Mouse (Mus musculus) MEL (cell line): ENCODE data around the gene Klhl23. TPM values are rescaled to one million over a fixed set of nuclear protein-coding genes. Genes with fewer than 3 reads are reported as not detected.

Experiments used
- DNase-seq: peaks from one replicate; pipeline ENCODE4 v3.0.0; 2011; ENCODE audit warnings: low read depth, low spot score
- H3K27ac ChIP-seq: 2 replicates; pipeline ENCODE4 v1.5.1; 2012; ENCODE audit warnings: low read depth, mild to moderate bottlenecking, control low read depth, low read length, moderate library complexity; ENCODE audit not compliant: control insufficient read depth
- H3K27me3 ChIP-seq, 2 experiments: fragments of 150-350 bp in 1 of 2; sonication (generic) in 1 of 2; 2 replicates each; pipeline ENCODE4 v1.6.1; 2012; ENCODE audit warnings: low read length in 2 of 2, mild to moderate bottlenecking in 2 of 2, improper control_type of control experiment in 1 of 2, moderate library complexity in 1 of 2; ENCODE audit not compliant: insufficient read depth in 2 of 2, control insufficient read depth in 1 of 2
- H3K36me3 ChIP-seq, 2 experiments: 2 replicates each; pipeline ENCODE4 v1.6.1; 2012 to 2014; ENCODE audit warnings: low read length in 2 of 2, improper control_type of control experiment in 1 of 2, inconsistent platforms in 1 of 2, mild to moderate bottlenecking in 1 of 2; ENCODE audit not compliant: insufficient read depth in 2 of 2, control insufficient read depth in 1 of 2
- H3K4me1 ChIP-seq, 2 experiments: fragments of 150-350 bp in 1 of 2; sonication (generic) in 1 of 2; 2 replicates each; pipeline ENCODE4 v1.6.1; 2012; ENCODE audit warnings: low read length in 2 of 2, improper control_type of control experiment in 1 of 2, mild to moderate bottlenecking in 1 of 2; ENCODE audit not compliant: insufficient read depth in 2 of 2, control insufficient read depth in 1 of 2
- H3K4me3 ChIP-seq, 2 experiments: fragments of 150-350 bp in 1 of 2; sonication (generic) in 1 of 2; 2 replicates each; pipeline ENCODE4 v1.5.1; 2012; ENCODE audit warnings: low read depth in 2 of 2, low read length in 2 of 2, mild to moderate bottlenecking in 2 of 2, moderate library complexity in 2 of 2, control low read depth in 1 of 2, improper control_type of control experiment in 1 of 2; ENCODE audit not compliant: control insufficient read depth in 1 of 2, insufficient read depth in 1 of 2
- H3K79me2 ChIP-seq: 2 replicates; pipeline ENCODE4 v1.6.1; 2012; ENCODE audit warnings: mild to moderate bottlenecking, low read length, moderate library complexity; ENCODE audit not compliant: control insufficient read depth, poor library complexity, insufficient read depth
- H3K9ac ChIP-seq: 2 replicates; pipeline ENCODE4 v1.6.1; 2012; ENCODE audit warnings: low read depth, mild to moderate bottlenecking, control low read depth, low read length, moderate library complexity; ENCODE audit not compliant: control insufficient read depth, poor library complexity, severe bottlenecking
- H3K9me3 ChIP-seq: fragments of 150-350 bp; sonication (generic); replicated peaks from 2 replicates; pipeline ENCODE4 v1.6.1; 2012; ENCODE audit warnings: mild to moderate bottlenecking, low read length, improper control_type of control experiment, moderate library complexity; ENCODE audit not compliant: insufficient read depth
- BHLHE40 ChIP-seq: IDR thresholded peaks from 2 replicates; pipeline ENCODE4 v1.6.1; 2012; ENCODE audit warnings: low read depth, mild to moderate bottlenecking, inconsistent platforms, low read length, improper control_type of control experiment, borderline replicate concordance
- CHD1 ChIP-seq: IDR thresholded peaks from 2 replicates; pipeline ENCODE4 v1.6.1; 2012; ENCODE audit warnings: low read depth, mild to moderate bottlenecking, inconsistent platforms, low read length, improper control_type of control experiment
- CHD2 ChIP-seq: IDR thresholded peaks from 2 replicates; pipeline ENCODE4 v1.6.1; 2011; ENCODE audit warnings: low read length, improper control_type of control experiment
- CTCF ChIP-seq, 3 experiments: IDR thresholded peaks in 2 of 3; conservative IDR thresholded peaks in 1 of 3; 2 replicates each; pipeline ENCODE4 v1.5.1; 2011 to 2012; ENCODE audit warnings: low read length in 3 of 3, low read depth in 2 of 3, mild to moderate bottlenecking in 2 of 3, improper control_type of control experiment in 1 of 3, inconsistent platforms in 1 of 3, mixed read lengths in 1 of 3, moderate library complexity in 1 of 3; ENCODE audit not compliant: control insufficient read depth in 1 of 3, insufficient read depth in 1 of 3, poor library complexity in 1 of 3, severe bottlenecking in 1 of 3
- E2F4 ChIP-seq: IDR thresholded peaks from 2 replicates; pipeline ENCODE4 v1.6.1; 2011; ENCODE audit warnings: low read depth, low read length, improper control_type of control experiment, borderline replicate concordance
- ELF1 ChIP-seq: IDR thresholded peaks from 2 replicates; pipeline ENCODE4 v1.6.1; 2014; ENCODE audit warnings: low read depth, mild to moderate bottlenecking, inconsistent platforms, low read length, improper control_type of control experiment, moderate library complexity
- EP300 ChIP-seq, 2 experiments: IDR thresholded peaks; 2 replicates each; pipeline ENCODE4 v1.6.1; 2011; ENCODE audit warnings: improper control_type of control experiment in 2 of 2, low read length in 2 of 2, low read depth in 1 of 2, mild to moderate bottlenecking in 1 of 2
- ETS1 ChIP-seq: IDR thresholded peaks from 2 replicates; pipeline ENCODE4 v1.6.1; 2012; ENCODE audit warnings: low read depth, mild to moderate bottlenecking, inconsistent platforms, low read length, improper control_type of control experiment, moderate library complexity
- GABPA ChIP-seq: IDR thresholded peaks from 2 replicates; pipeline ENCODE4 v1.6.1; 2012; ENCODE audit warnings: low read depth, mild to moderate bottlenecking, inconsistent platforms, low read length, improper control_type of control experiment, moderate library complexity
- GATA1 ChIP-seq: IDR thresholded peaks from 2 replicates; pipeline ENCODE4 v1.6.1; 2011; ENCODE audit warnings: low read depth, low read length, improper control_type of control experiment
- JUND ChIP-seq: IDR thresholded peaks from 2 replicates; pipeline ENCODE4 v1.6.1; 2011; ENCODE audit warnings: low read depth, mild to moderate bottlenecking, improper control_type of control experiment, low read length
- KAT2A ChIP-seq: conservative IDR thresholded peaks from 2 replicates; pipeline ENCODE4 v1.6.1; 2012; ENCODE audit warnings: low read depth, low read length, improper control_type of control experiment, inconsistent platforms
- MAFK ChIP-seq: IDR thresholded peaks from 2 replicates; pipeline ENCODE4 v1.6.1; 2011; ENCODE audit warnings: low read depth, mild to moderate bottlenecking, low read length, improper control_type of control experiment, borderline replicate concordance
- MAX ChIP-seq: IDR thresholded peaks from 2 replicates; pipeline ENCODE4 v1.6.1; 2011; ENCODE audit warnings: low read length, improper control_type of control experiment
- MEF2A ChIP-seq: IDR thresholded peaks from 2 replicates; pipeline ENCODE4 v1.6.1; 2014; ENCODE audit warnings: low read depth, mild to moderate bottlenecking, inconsistent platforms, low read length, improper control_type of control experiment; ENCODE audit not compliant: poor library complexity, insufficient replicate concordance, severe bottlenecking; ENCODE audit errors: extremely low read depth
- MXI1 ChIP-seq: IDR thresholded peaks from 2 replicates; pipeline ENCODE4 v1.6.1; 2011; ENCODE audit warnings: mild to moderate bottlenecking, low read depth, low read length, improper control_type of control experiment
- MYB ChIP-seq: IDR thresholded peaks from 2 replicates; pipeline ENCODE4 v1.6.1; 2011; ENCODE audit warnings: mild to moderate bottlenecking, low read depth, low read length, improper control_type of control experiment
- MYC ChIP-seq: IDR thresholded peaks from 2 replicates; pipeline ENCODE4 v1.6.1; 2011; ENCODE audit warnings: low read depth, mild to moderate bottlenecking, low read length, improper control_type of control experiment, moderate library complexity
- NELFE ChIP-seq: IDR thresholded peaks from 2 replicates; pipeline ENCODE4 v1.6.1; 2011; ENCODE audit warnings: low read depth, low read length, improper control_type of control experiment
- NRF1 ChIP-seq: IDR thresholded peaks from 2 replicates; pipeline ENCODE4 v1.6.1; 2014; ENCODE audit warnings: low read depth, mild to moderate bottlenecking, inconsistent platforms, low read length, improper control_type of control experiment, moderate library complexity; ENCODE audit not compliant: poor library complexity, insufficient read depth, severe bottlenecking
- POLR2A ChIP-seq, 2 experiments: IDR thresholded peaks; 2 replicates each; pipeline ENCODE4 v1.6.1; 2011 to 2012; ENCODE audit warnings: low read length in 2 of 2, mild to moderate bottlenecking in 2 of 2, control low read depth in 1 of 2, improper control_type of control experiment in 1 of 2, low read depth in 1 of 2, moderate library complexity in 1 of 2; ENCODE audit not compliant: control insufficient read depth in 1 of 2, insufficient read depth in 1 of 2, poor library complexity in 1 of 2
- POLR2AphosphoS2 ChIP-seq: IDR thresholded peaks from 2 replicates; pipeline ENCODE4 v1.6.1; 2011; ENCODE audit warnings: low read length, improper control_type of control experiment
- POLR2AphosphoS5 ChIP-seq: IDR thresholded peaks from 2 replicates; pipeline ENCODE4 v1.6.1; 2012; ENCODE audit warnings: low read depth, borderline replicate concordance, mild to moderate bottlenecking, inconsistent platforms, low read length, moderate library complexity, mixed read lengths
- RAD21 ChIP-seq: IDR thresholded peaks from 2 replicates; pipeline ENCODE4 v1.6.1; 2011; ENCODE audit warnings: mild to moderate bottlenecking, low read depth, low read length, improper control_type of control experiment
- RCOR1 ChIP-seq: IDR thresholded peaks from 2 replicates; pipeline ENCODE4 v1.6.1; 2012; ENCODE audit warnings: low read depth, mild to moderate bottlenecking, inconsistent platforms, low read length, improper control_type of control experiment
- SIN3A ChIP-seq: IDR thresholded peaks from 2 replicates; pipeline ENCODE4 v1.6.1; 2012; ENCODE audit warnings: low read length, improper control_type of control experiment, inconsistent platforms
- SMC3 ChIP-seq: IDR thresholded peaks from 2 replicates; pipeline ENCODE4 v1.6.1; 2011; ENCODE audit warnings: low read depth, low read length, improper control_type of control experiment
- TBP ChIP-seq: IDR thresholded peaks from 2 replicates; pipeline ENCODE4 v1.8.0; 2011; ENCODE audit warnings: low read depth, low read length, improper control_type of control experiment
- TCF12 ChIP-seq: IDR thresholded peaks from 2 replicates; pipeline ENCODE4 v1.6.1; 2014; ENCODE audit warnings: low read depth, mild to moderate bottlenecking, inconsistent platforms, low read length, improper control_type of control experiment, moderate library complexity
- UBTF ChIP-seq: IDR thresholded peaks from 2 replicates; pipeline ENCODE4 v1.6.1; 2012; ENCODE audit warnings: low read depth, mild to moderate bottlenecking, inconsistent platforms, low read length, improper control_type of control experiment, moderate library complexity, borderline replicate concordance; ENCODE audit not compliant: insufficient read depth
- USF1 ChIP-seq: IDR thresholded peaks from 2 replicates; pipeline ENCODE4 v1.6.1; 2014; ENCODE audit warnings: low read depth, mild to moderate bottlenecking, inconsistent platforms, low read length, improper control_type of control experiment, moderate library complexity
- USF2 ChIP-seq, 2 experiments: IDR thresholded peaks; 2 replicates each; pipeline ENCODE4 v1.6.1; 2011 to 2012; ENCODE audit warnings: improper control_type of control experiment in 2 of 2, low read length in 2 of 2, borderline replicate concordance in 1 of 2, inconsistent platforms in 1 of 2, low read depth in 1 of 2, mild to moderate bottlenecking in 1 of 2; ENCODE audit not compliant: insufficient read depth in 1 of 2
- ZC3H11A ChIP-seq: IDR thresholded peaks from 2 replicates; pipeline ENCODE4 v1.6.1; 2012; ENCODE audit warnings: low read depth, mild to moderate bottlenecking, inconsistent platforms, low read length, improper control_type of control experiment
- ZKSCAN1 ChIP-seq: IDR thresholded peaks from 2 replicates; pipeline ENCODE4 v1.6.1; 2012; ENCODE audit warnings: low read depth, mild to moderate bottlenecking, inconsistent platforms, low read length, improper control_type of control experiment, moderate library complexity
- ZMIZ1 ChIP-seq: IDR thresholded peaks from 2 replicates; pipeline ENCODE4 v1.6.1; 2012; ENCODE audit warnings: low read depth, mild to moderate bottlenecking, inconsistent platforms, low read length, improper control_type of control experiment, moderate library complexity
- ZNF384 ChIP-seq: IDR thresholded peaks from 2 replicates; pipeline ENCODE4 v1.6.1; 2012; ENCODE audit warnings: low read depth, mild to moderate bottlenecking, inconsistent platforms, low read length, improper control_type of control experiment
- polyA plus RNA-seq, 2 experiments: library from polyadenylated mRNA; stranded (reverse) in 1 of 2; unstranded in 1 of 2; fragments of >175 nt in 1 of 2; fragments of >200 nt in 1 of 2; gene quantifications; 2 replicates each; pipeline versions ENCODE4 v1.2.1 to v1.2.4; 2012; ENCODE audit warnings: low replicate concordance in 2 of 2, low read depth in 1 of 2; ENCODE audit not compliant: insufficient read length in 2 of 2, insufficient read depth in 1 of 2, missing spikeins in 1 of 2
- total RNA-seq: library from RNA; depleted of rRNA; stranded (reverse); fragments of 300-350 nt; gene quantifications from 2 replicates; pipeline ENCODE4 v1.2.3, GENCODE M21; 2012

Gene Klhl23
- total and polyA plus RNA-seq, 3 experiments, result 24.8 to 238 (median 31.4) TPM

GRCm38 (mm10) chr2:69789429-69790069 lies 32.2 kb upstream of the Klhl23 start, which contains the start of the genes Ccdc173 and Phospho2:
Gene Ccdc173, minus strand, starts transcription at chr2:69789575.
Gene Phospho2, plus strand, starts transcription at chr2:69789623.
- H3K4me3 ChIP-seq, result peak within 1 kb of the TSS; percentile 76 to 83
- H3K36me3 ChIP-seq, result peaks cover 4 to 7% of the 10 kb centered on the region in 2 experiments; a peak in 2 of 4 replicates
- no peaks in the 10 kb centered on the region for H3K27me3 ChIP-seq
- peak within 1 kb of the TSS; percentile 78 for H3K9ac ChIP-seq
- H3K27ac ChIP-seq, result peak within 1 kb of the TSS; percentile 54
- H3K4me1 ChIP-seq, result peaks cover 3 to 6% of the 10 kb centered on the region in 2 experiments; a peak in 3 of 4 replicates
- H3K9me3 ChIP-seq, result no peaks in the 10 kb centered on the region
- 0 out of 2 replicates have a peak, but pooled peaks cover 3% of the 10 kb centered on the region for H3K79me2 ChIP-seq
- peak; percentile 99 for DNase-seq
- TF ChIP-seq POLR2A (IDR thresholded peaks at IDR 0.05; ENCODE audit: control insufficient read depth in 1 of 2, insufficient read depth in 1 of 2, low read depth in 1 of 2, low read length in 2 of 2, poor library complexity in 1 of 2) (peak; percentile 63 to 86; a peak in 3 of 4 replicates), TCF12 (peak; percentile 47; the same call in 1 of the 2 replicates), RCOR1 (no peak), ZKSCAN1 (no peak), UBTF (no peak), USF1 (no peak), JUND (no peak), NELFE (peak; percentile 67), ZNF384 (no peak), BHLHE40 (no peak), ZMIZ1 (0 out of 2 replicates have a peak, but pooled peaks have one; percentile 34), MAFK (no peak), EP300 (IDR thresholded peaks at IDR 0.05; ENCODE audit: low read depth in 1 of 2, low read length in 2 of 2) (no peak), GABPA (no peak), ELF1 (peak; percentile 99), ZC3H11A (no peak), MAX (no peak), TBP (peak; percentile 15; the same call in 1 of the 2 replicates), ETS1 (peak; percentile 55; the same call in 1 of the 2 replicates), NRF1 (peak; percentile 85), RAD21 (no peak), CTCF (IDR thresholded peaks at IDR 0.05 in 2 of 3, conservative IDR thresholded peaks at IDR 0.05 in 1 of 3; ENCODE audit: control insufficient read depth in 1 of 3, insufficient read depth in 1 of 3, low read depth in 2 of 3, low read length in 3 of 3, poor library complexity in 1 of 3, severe bottlenecking in 1 of 3) (no peak), POLR2AphosphoS5 (no peak), CHD1 (no peak), USF2 (IDR thresholded peaks at IDR 0.05; ENCODE audit: borderline replicate concordance in 1 of 2, insufficient read depth in 1 of 2, low read depth in 1 of 2, low read length in 2 of 2) (no peak), MXI1 (peak; percentile 65), E2F4 (no peak), MYB (no peak), MEF2A (no peak), MYC (no peak), CHD2 (no peak), GATA1 (0 out of 2 replicates have a peak, but pooled peaks have one; percentile 6), SIN3A (peak; percentile 96), KAT2A (no peak), SMC3 (no peak), POLR2AphosphoS2 (peak; percentile 62; the same call in 1 of the 2 replicates)
